Mouse (Mus musculus): ENCODE results near the gene Ndufs3.

Ndufs3 gene

DNA sequence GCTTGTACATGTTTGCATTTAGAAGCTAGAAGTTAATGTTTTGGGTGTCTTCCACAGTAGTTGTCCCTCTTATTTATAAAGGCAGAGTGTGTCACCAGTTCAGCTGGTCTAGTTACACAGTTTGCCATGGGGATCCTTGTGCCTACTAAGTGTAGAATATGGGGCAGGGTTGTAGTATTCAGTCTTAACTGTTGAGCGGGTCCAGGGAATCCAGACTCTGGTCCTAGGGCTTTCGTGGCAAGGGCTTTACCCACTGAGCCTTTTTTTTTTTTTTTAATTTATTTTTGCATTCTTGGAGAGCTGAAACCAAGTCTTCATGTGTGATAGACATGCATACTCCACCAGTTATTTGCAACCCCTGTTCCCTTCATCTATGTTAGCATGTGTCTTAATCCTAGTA, 43.1 kb downstream of the Ndufs3 start:
- intact Hi-C loops (cut with DNase I), result no loop called here

DNA sequence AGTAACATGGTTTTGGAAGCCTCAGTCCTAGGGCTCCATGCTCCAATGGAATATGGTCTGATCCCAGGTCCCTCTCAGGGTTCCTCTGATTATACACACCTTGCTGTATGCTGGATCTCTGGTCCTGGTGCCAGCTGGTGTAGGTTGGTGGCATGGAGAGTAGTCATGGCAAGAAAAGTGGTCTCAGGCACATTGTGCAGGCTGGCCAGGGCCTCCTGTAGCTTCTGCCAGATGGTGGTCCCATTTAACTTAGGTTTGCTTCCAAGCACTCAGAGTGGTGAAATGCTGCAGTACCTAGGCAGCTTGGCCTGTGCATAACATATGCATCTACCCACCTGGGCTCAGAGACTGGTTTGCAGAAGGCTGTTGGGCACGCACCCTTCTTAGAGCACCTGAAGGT, 54.2 kb downstream of the Ndufs3 start:
- intact Hi-C loops (cut with DNase I), result no loop called here

DNA sequence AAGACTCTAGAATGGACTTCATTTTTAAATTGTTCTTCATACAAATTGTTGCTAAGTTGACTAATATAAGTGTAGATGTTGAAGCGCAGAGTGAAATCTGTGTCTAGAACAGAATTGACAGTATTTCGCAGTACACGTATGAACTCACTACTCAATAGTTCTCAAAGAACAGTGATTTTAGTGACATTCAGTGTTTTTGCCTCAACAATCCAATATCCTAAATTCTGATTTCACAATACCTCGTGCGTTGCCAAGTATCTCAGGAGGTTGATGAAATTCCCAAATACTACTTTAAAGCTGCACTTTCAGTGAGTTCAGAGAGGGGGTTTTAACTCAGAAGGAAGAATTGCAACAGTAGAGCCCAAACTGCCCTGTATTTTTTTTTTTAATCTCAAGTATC, 56.3 kb downstream of the Ndufs3 start:
- intact Hi-C loops (cut with DNase I), result no loop called here

DNA sequence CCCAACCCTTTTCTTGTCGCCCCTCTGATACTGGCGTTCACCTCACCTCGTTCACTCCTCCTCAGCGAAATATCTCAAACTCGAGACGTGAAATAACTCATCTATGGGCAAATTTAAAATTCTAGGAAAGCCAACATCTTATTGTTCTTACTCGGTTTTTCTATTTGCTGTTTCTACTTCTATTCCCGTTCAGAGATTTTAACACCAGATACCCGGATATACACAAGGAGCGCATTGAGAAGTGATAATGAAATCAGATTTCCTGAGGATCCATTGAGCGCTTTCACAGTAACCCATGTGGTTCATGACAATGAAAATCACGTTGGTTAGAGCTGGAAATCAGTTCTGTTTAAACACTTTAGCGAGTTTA, 57.0 kb downstream of the Ndufs3 start:
- intact Hi-C loops (cut with DNase I), result no loop called here

DNA sequence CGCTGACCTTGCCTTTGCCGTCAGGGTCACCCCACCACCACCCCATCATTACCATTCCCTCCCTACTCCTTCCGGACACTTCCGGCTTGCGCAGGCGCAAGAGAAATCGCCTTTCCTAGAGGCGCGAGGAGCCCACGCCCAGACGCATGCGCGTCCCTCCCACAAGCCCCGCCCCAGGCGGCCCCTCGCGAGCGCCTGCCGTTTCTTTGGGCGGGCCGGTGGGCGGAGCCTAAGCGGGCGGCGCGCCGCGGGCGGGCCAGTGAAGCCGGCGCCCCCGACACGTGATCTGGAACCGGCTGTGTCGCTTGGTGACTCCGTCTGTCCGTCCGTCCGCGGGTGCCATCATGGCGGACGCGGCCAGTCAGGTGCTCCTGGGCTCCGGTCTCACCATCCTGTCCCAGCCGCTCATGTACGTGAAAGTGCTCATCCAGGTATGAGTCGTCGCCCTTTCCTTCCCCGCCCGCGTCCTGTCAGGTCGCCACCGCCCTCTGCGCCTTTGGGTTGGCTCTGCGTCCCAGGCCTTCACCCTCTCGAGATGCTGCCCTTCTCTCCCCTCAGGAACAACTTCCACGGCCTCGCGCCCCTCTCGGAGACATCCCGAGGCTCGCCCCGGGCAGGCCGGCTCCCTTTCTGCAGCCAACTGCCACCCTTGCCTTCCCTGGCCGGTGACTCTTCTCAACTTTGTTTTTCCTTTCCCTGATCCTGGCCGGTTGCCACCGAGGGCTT, 57.5 kb downstream of the Ndufs3 start, which contains the start of gene Mtch2:
Gene Mtch2 (plus strand): TSS at position 201 of the 726 bp plus-strand sequence.
- intact Hi-C loops (cut with DNase I), result no loop called here

DNA sequence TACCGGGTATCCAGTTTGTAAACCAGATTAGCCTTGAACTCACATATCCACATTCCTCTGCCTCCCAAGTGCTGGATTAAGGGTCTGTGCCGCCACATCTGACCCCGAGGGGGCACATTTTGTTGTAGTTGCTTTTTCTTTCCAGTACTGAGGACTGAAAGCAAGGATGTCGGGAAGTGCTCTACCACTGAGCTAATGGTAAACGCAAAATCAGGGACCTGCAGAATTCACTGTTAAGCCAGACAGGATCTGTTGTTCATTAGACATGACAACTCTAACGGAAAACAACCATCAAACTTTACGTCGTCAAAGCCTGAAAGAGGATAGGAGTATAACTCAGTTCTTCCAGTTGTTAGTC, 58.1 kb downstream of the Ndufs3 start:
- intact Hi-C loops (cut with DNase I), result no loop called here

DNA sequence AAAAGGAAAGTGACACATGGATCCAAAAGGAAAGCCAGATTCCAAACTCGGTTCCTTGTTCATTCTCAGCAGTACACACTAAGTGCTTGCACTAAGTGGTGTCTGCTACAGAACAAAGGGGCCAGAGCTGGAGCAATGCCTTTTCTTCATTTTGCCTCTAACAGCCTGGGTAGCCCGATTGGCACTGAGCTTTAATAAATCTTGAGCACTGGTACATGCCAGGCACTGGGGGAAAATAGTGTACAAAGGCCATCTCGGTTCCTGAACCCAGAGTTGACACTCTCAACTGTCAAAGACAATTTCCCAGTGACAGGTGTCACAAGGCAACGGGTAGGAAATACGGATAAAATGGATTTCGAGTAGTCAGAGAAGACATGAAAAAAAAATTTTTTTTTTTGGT, 58.5 kb downstream of the Ndufs3 start:
- intact Hi-C loops (cut with DNase I), result no loop called here

DNA sequence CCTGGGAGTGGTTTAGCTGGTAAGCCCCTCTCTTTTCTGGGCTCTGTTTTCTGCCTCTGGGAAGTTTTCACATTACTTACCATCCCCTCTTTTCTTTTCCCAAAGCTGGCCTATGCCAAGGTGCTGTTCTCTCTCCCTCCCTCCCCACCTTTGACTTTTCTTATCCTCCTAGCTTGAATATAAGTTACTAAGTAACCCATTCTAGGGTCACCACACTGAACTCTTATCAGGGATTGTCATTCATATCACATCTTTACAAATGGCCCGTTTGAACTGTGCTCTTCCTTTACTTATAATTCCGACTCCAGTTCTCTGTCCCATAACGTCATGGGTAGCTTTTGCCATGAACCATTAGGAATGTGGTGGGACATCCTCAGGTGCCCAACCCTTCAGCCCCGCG, 59.4 kb downstream of the Ndufs3 start:
- intact Hi-C loops (cut with DNase I), result no loop called here

All from adrenal gland (tissue).